Mouse (Mus musculus) G1E (cell line): ENCODE data around the gene Tubb5. TPM values are rescaled to one million over a fixed set of nuclear protein-coding genes. Genes with fewer than 3 reads are reported as not detected.
A peak's percentile ranks its signal among the peaks of the same experiment; 100 is the strongest.

ENCODE experiments used
- ATAC-seq: 2 replicates; pipeline ENCODE4 v1.8.0; 2016; ENCODE audit warnings: mild to moderate bottlenecking; ENCODE audit not compliant: insufficient number of reproducible peaks, poor library complexity, low FRiP score, severe bottlenecking; ENCODE audit errors: extremely low read depth
- DNase-seq: peaks from one replicate; pipeline ENCODE4 v3.0.0; 2012; ENCODE audit warnings: low spot score
- H3K27me3 ChIP-seq: 2 replicates; pipeline ENCODE4 v1.6.1; 2012; ENCODE audit warnings: mild to moderate bottlenecking, low read length, inconsistent platforms; ENCODE audit not compliant: insufficient read depth
- H3K36me3 ChIP-seq: replicated peaks from 2 replicates; pipeline ENCODE3; 2012; ENCODE audit warnings: mild to moderate bottlenecking, inconsistent platforms
- H3K4me1 ChIP-seq: 2 replicates; pipeline ENCODE4 v1.6.1; 2012; ENCODE audit warnings: low read depth, low read length, inconsistent platforms, mixed read lengths; ENCODE audit not compliant: insufficient read depth
- H3K4me3 ChIP-seq: 2 replicates; pipeline ENCODE4 v1.5.1; 2012; ENCODE audit warnings: low read depth, mild to moderate bottlenecking, inconsistent platforms, low read length, moderate library complexity, mixed read lengths
- H3K9me3 ChIP-seq: replicated peaks from 2 replicates; pipeline ENCODE4 v1.6.1; 2012; ENCODE audit warnings: inconsistent platforms
- CTCF ChIP-seq: IDR thresholded peaks from 2 replicates; pipeline ENCODE4 v1.5.1; 2012; ENCODE audit warnings: low read depth, low read length, inconsistent platforms, mixed read lengths
- GATA1 ChIP-seq: IDR thresholded peaks from 2 replicates; pipeline ENCODE4 v1.6.1; 2012; ENCODE audit warnings: borderline replicate concordance, low read length, inconsistent platforms, mixed read lengths
- GATA2 ChIP-seq: IDR thresholded peaks from 2 replicates; pipeline ENCODE4 v1.6.1; 2012; ENCODE audit warnings: low read depth, low read length, inconsistent platforms, borderline replicate concordance
- POLR2AphosphoS5 ChIP-seq: IDR thresholded peaks from 2 replicates; pipeline ENCODE4 v1.6.1; 2012; ENCODE audit warnings: low read depth, low read length, inconsistent platforms; ENCODE audit not compliant: insufficient replicate concordance
- TAL1 ChIP-seq: conservative IDR thresholded peaks from 2 replicates; pipeline ENCODE4 v1.6.1; 2012; ENCODE audit warnings: low read depth, low read length, inconsistent platforms, mixed read lengths
- polyA plus RNA-seq: library from polyadenylated mRNA; stranded (reverse); fragments of >175 nt; gene quantifications from 2 replicates; pipeline ENCODE4 v1.2.3, GENCODE M21; 2012
- total RNA-seq, 2 experiments: library from RNA; stranded (forward) in 1 of 2; stranded (reverse) in 1 of 2; fragments of 200-1000 nt in 1 of 2; fragments of >200 nt in 1 of 2; fragmentation: Nextera tagmentation in 1 of 2; gene quantifications; 2 replicates each; pipeline ENCODE4 v1.2.3; 2014 to 2017

The Tubb5 gene
- total and polyA plus RNA-seq, 3 experiments, result 510 to 849 (median 817) TPM

DNA sequence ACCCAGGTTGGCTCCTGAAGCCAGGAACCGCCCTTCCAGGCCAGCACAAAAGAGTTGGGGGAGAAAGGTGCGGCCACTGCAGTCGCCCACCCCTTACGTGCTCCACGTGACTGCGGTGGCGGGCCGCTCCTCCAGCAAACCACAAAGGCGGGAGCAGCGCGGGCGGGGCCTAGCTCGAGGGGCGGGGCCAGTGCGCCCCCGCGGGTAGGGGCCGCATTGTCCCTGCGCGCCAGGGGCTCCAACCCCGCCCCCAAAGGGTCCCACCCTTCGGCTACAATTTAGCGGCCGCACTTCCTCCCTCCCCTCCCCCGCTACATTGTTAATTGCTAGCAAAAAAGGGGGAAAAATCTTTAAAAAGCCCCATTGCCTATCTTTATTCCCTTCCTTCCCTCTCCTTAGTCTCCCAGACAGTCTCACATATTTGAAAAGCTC, 1.1 kb downstream of the Tubb5 start:
- Histone ChIP-seq H3K27me3 (no peaks in the 10 kb centered on the region), H3K9me3 (no peaks in the 10 kb centered on the region), H3K4me3 (peak overlapping the region; percentile 73), H3K36me3 (peaks cover 49% of the 10 kb centered on the region), H3K4me1 (peaks cover 51% of the 10 kb centered on the region)
- DNase-seq (peak; percentile 70), ATAC-seq (no peak)
- TF ChIP-seq GATA2 (no peak), POLR2AphosphoS5 (no peak), GATA1 (no peak), TAL1 (no peak), CTCF (no peak)

DNA sequence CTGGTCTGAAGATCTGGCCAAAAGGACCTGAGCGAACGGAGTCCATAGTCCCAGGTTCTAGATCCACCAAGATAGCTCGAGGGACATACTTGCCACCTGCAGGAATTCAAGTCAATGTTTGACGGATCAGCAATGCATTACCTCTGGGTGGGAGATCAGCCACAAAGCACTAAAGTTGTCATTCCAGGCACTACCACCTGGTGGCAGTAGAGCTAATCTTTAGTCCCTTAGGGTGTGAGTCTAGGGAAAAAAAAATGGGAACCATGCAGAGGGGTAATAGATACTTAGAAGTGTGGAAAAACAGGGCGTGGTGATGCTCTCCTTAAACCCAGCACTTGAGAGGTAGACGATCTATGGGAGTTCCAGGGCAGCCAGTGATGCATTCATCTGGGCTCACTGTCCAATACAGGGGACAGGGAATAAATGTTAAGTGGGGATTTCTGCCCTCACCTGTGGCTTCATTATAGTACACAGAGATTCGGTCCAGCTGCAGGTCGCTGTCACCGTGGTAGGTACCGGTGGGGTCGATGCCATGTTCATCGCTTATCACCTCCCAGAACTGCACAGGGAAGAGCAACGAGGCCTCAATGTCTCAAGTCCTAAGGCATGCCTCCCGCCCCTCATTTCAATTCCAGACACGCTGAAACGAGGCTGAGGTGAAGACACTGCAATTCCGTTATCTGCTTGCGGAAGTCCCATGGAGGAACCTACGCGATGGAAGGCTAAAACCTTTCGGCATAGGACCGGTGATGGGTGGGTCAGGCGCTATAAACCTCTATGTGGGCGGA, 1.7 kb downstream of the Tubb5 start:
- TF ChIP-seq POLR2AphosphoS5 (no peak; the same call in 1 of the 2 replicates), CTCF (peak; percentile 80), TAL1 (no peak)
- peaks cover 52% of the 10 kb centered on the region for H3K4me1 ChIP-seq

GRCm38 (mm10) chr17:35835424-35836140, 2.5 kb downstream of the Tubb5 start:
- H3K4me1 ChIP-seq, result peaks cover 59% of the 10 kb centered on the region
- no peak for DNase-seq
- no peaks in the 10 kb centered on the region for H3K9me3 ChIP-seq
- ATAC-seq, result no peak
- no peaks in the 10 kb centered on the region for H3K27me3 ChIP-seq
- peak overlapping the region; percentile 73 for H3K4me3 ChIP-seq
- peaks cover 64% of the 10 kb centered on the region for H3K36me3 ChIP-seq
- TF ChIP-seq GATA2, result no peak
- TF ChIP-seq TAL1, result no peak
- TF ChIP-seq POLR2AphosphoS5, result no peak
- no peak for TF ChIP-seq CTCF

More for the DNA sequence above, 1.7 kb downstream of the Tubb5 start:
- Histone ChIP-seq H3K9me3 (no peaks in the 10 kb centered on the region), H3K27me3 (no peaks in the 10 kb centered on the region), H3K4me3 (peak overlapping the region; percentile 73), H3K36me3 (peaks cover 56% of the 10 kb centered on the region)
- DNase-seq, result no peak
- no peak for ATAC-seq

DNA sequence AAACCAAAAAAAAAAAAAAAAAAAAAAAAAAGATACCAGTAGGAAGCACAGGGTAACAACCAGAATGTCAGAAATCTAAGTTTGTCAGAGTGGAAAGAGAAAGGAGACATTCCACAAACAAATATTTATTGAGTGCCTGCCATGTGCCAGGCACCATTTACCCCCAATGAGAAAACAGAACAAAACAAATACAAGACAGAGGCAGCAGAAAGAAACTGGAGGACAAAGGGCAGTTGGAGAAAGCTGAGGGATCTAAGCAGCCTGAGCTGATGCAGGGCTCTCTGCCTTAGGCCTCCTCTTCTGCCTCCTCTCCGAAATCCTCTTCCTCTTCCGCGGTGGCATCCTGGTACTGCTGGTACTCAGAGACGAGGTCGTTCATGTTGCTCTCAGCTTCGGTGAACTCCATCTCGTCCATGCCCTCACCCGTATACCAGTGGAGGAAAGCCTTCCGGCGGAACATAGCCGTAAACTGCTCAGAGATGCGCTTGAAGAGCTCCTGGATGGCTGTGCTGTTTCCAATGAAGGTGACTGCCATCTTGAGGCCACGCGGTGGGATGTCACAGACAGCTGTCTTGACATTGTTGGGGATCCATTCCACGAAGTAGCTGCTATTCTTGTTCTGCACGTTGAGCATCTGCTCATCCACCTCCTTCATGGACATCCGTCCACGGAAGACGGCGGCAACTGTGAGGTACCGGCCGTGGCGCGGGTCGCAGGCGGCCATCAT, 3.2 kb downstream of the Tubb5 start:
- TF ChIP-seq POLR2AphosphoS5 (0 out of 2 replicates have a peak, but pooled peaks have one; percentile 72), GATA1 (no peak), GATA2 (no peak), CTCF (0 out of 2 replicates have a peak, but pooled peaks have one; percentile 24), TAL1 (no peak)
- H3K4me1 ChIP-seq, result peaks cover 62% of the 10 kb centered on the region
- H3K4me3 ChIP-seq, result peak overlapping the region; percentile 73
- H3K9me3 ChIP-seq, result no peaks in the 10 kb centered on the region
- H3K27me3 ChIP-seq, result no peaks in the 10 kb centered on the region
- DNase-seq (no peak), ATAC-seq (no peak)
- peaks cover 71% of the 10 kb centered on the region for H3K36me3 ChIP-seq

DNA sequence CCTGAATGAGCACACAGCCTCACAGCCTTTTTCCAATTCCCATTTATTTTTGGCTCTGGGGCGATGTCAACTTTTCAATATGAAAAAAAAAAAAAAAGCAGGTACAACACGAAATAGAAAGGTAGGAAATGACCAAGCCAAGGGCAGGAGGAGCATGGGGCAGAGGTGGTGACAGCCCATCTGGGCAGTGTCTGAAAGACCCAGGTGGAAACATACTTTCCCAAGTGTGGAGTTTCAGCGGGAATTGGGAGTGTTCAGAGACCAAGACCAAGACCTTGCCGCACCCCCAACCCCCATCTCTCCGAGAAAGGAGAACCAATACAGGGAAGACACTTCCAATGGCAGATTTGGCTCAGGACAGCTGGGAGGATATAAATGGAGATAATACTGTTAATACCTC, 4.2 kb downstream of the Tubb5 start:
- no peak overlapping the region; the same call in 1 of the 2 replicates for H3K4me3 ChIP-seq
- no peak for TF ChIP-seq CTCF
- no peak for TF ChIP-seq GATA1
- no peak; the same call in 1 of the 2 replicates for TF ChIP-seq POLR2AphosphoS5
- TF ChIP-seq GATA2, result no peak
- TF ChIP-seq TAL1, result no peak
- no peaks in the 10 kb centered on the region for H3K27me3 ChIP-seq
- no peak for DNase-seq
- ATAC-seq, result no peak
- peaks cover 62% of the 10 kb centered on the region for H3K4me1 ChIP-seq
- H3K9me3 ChIP-seq, result no peaks in the 10 kb centered on the region
- peaks cover 81% of the 10 kb centered on the region for H3K36me3 ChIP-seq
